Mouse (Mus musculus) forebrain, embryonic 14.5 days (tissue): ENCODE measurements around the gene Kif2c. TPM values are rescaled to one million over a fixed set of nuclear protein-coding genes. Genes with fewer than 3 reads are reported as not detected.

Source experiments
- ATAC-seq: fragments of 200-750 bp; cut with Nextera tagmentation; 2 replicates; pipeline ENCODE4 v1.8.0; 2017; ENCODE audit warnings: mild to moderate bottlenecking, moderate library complexity
- DNase-seq: peaks from one replicate; pipeline ENCODE4 v3.0.0-alpha.2; 2015; ENCODE audit warnings: low spot score
- H3K27ac ChIP-seq: fragments of 300-500 bp; sonication (generic); 2 replicates; pipeline ENCODE4 v1.5.1; 2014; ENCODE audit warnings: low read depth, mild to moderate bottlenecking, control low read depth, low read length, moderate library complexity
- H3K27me3 ChIP-seq: fragments of 300-500 bp; sonication (generic); replicated peaks from 2 replicates; pipeline ENCODE4 v1.6.1; 2014; ENCODE audit warnings: low read length, control low read depth, mixed read lengths; ENCODE audit not compliant: control insufficient read depth, insufficient read depth
- H3K36me3 ChIP-seq: fragments of 300-500 bp; sonication (generic); 2 replicates; pipeline ENCODE4 v1.6.1; 2014; ENCODE audit warnings: low read length, control low read depth; ENCODE audit not compliant: control insufficient read depth, insufficient read depth
- H3K4me1 ChIP-seq: fragments of 300-500 bp; sonication (generic); 2 replicates; pipeline ENCODE4 v1.6.1; 2014; ENCODE audit warnings: antibody characterized with exemption, low read length, control low read depth; ENCODE audit not compliant: control insufficient read depth, insufficient read depth
- H3K4me2 ChIP-seq: fragments of 300-500 bp; sonication (generic); 2 replicates; pipeline ENCODE4 v1.6.1; 2014; ENCODE audit warnings: mild to moderate bottlenecking, control low read depth, low read length
- H3K4me3 ChIP-seq: fragments of 300-500 bp; sonication (generic); 2 replicates; pipeline ENCODE4 v1.5.1; 2014; ENCODE audit warnings: low read depth, low read length, control low read depth
- H3K9ac ChIP-seq: fragments of 300-500 bp; sonication (generic); 2 replicates; pipeline ENCODE4 v1.6.1; 2014; ENCODE audit warnings: mild to moderate bottlenecking, low read length, control low read depth, moderate library complexity
- H3K9me3 ChIP-seq: fragments of 300-500 bp; sonication (generic); replicated peaks from 2 replicates; pipeline ENCODE4 v1.6.1; 2016; ENCODE audit warnings: low read length, control low read depth, mixed read lengths; ENCODE audit not compliant: control insufficient read depth
- WGBS: fragments of 180-500 bp; shearing (Covaris S2); extraction: QIAGEN DNeasy Blood & Tissue Kit; methylation state at CpG from one replicate; pipeline ENCODE4 v1.1.7; 2014; 5-methylcytosine and 5-hydroxymethylcytosine counted together
- polyA plus RNA-seq: library from polyadenylated mRNA; unstranded; fragments of >200 nt; fragmentation: Nextera tagmentation; extraction: Ambion mirVana; gene quantifications from 2 replicates; pipeline ENCODE4 v1.2.1, GENCODE M21; 2014

Kif2c gene
- polyA plus RNA-seq, 1 experiment from 2014 or later: 38.5 TPM

DNA sequence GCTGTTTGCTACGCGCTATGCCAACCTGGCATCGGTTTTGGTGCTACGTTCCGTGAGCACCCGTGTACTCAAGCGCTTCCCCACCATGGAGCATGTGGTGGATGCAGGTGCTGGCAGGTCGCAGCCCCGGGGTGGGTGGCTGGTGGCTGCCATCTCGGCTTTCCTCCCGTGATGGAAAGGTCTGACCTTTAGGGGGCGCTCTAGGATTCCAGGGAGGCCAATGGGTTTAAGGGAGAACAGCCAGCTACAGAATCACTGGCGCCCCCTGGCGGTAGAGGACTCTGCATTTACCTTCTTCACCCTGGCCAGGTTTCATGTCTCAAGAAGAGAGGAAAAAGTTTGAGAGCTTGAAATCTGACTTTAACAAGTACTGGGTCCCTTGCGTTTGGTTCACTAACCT is 36.3 kb downstream of the Kif2c start:
- H3K9ac ChIP-seq: no peak overlapping the region
- H3K27me3 ChIP-seq: no peaks in the 10 kb centered on the region
- peaks cover 31% of the 10 kb centered on the region for H3K36me3 ChIP-seq
- ATAC-seq: no peak
- no peak overlapping the region for H3K4me3 ChIP-seq
- H3K9me3 ChIP-seq: no peaks in the 10 kb centered on the region
- 27% methylated on average over 15 of the region's 15 CpGs for WGBS
- no peaks in the 10 kb centered on the region for H3K4me1 ChIP-seq
- no peak overlapping the region for H3K4me2 ChIP-seq
- no peak overlapping the region for H3K27ac ChIP-seq
- DNase-seq: peak; percentile 71

DNA sequence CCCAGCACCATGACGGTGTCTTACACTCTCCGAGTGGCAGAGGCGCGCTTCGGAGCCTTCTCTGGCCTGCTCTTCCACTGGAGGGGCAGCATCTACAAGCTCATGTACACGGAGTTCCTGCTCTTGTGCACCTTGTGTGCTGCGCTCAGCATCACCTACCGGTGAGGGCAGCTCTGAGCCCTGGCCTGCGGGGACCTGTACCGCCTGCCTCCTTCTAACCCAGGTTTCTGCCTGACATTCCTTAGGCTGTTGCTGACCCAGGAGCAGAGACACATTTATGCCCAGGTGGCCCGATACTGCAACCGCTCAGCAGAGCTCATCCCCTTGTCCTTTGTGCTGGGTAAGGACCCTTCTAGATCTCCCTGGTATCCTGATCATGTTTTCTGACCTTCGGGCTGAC is 37.2 kb downstream of the Kif2c start:
- WGBS: 93% methylated on average over 13 of the region's 13 CpGs
- no peak overlapping the region for H3K9ac ChIP-seq
- peaks cover 22% of the 10 kb centered on the region for H3K36me3 ChIP-seq
- H3K27ac ChIP-seq: no peak overlapping the region
- no peaks in the 10 kb centered on the region for H3K4me1 ChIP-seq
- no peak overlapping the region for H3K4me2 ChIP-seq
- DNase-seq (no peak), ATAC-seq (no peak)
- no peak overlapping the region for H3K4me3 ChIP-seq
- no peaks in the 10 kb centered on the region for H3K27me3 ChIP-seq
- no peaks in the 10 kb centered on the region for H3K9me3 ChIP-seq

DNA sequence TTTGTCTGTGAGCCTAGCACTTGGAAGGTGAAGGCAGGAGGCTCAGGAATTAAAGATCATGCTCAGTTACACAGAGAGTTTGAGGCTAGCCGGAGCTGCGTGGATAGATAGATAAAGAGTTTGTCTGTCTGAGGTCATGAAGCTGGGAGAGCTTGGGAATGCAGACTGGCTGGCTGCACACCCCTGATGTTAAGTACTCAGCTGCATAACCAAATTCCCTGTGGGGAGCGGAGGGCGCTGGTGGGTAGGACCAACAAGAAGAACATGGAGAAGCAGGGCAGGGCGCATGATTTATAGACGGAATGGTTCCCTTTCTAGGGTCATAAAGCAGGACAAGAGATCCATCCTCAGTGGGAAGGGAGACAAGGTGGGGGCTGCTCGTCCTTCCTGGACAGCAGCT is 39.4 kb downstream of the Kif2c start:
- DNase-seq (no peak), ATAC-seq (no peak)
- H3K27ac ChIP-seq: no peak overlapping the region
- H3K4me2 ChIP-seq: no peak overlapping the region
- H3K27me3 ChIP-seq: no peaks in the 10 kb centered on the region
- 0 out of 2 replicates have a peak, but pooled peaks cover under 1% of the 10 kb centered on the region for H3K36me3 ChIP-seq
- H3K4me3 ChIP-seq: no peak overlapping the region
- H3K9ac ChIP-seq: no peak overlapping the region
- WGBS: 67% methylated on average over 7 of the region's 7 CpGs
- no peaks in the 10 kb centered on the region for H3K4me1 ChIP-seq
- no peaks in the 10 kb centered on the region for H3K9me3 ChIP-seq

DNA sequence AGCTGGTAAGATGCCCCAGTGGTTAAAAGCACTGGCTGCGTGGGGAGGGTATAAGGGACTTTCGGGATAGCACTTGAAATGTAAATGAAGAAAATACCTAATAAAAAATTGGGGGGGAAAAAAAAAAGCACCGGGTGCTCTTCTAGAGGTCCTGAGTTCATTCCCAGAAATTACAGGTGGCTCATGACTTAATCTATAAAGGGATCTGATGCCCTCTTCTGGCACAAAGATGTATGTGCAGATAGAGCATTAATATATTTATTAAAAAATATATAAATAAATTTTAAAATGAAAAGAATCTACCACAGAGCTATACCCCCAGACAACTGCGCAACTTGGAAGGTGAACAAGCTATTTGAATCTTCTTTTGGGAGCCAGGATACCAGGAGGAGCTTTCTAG is 41.8 kb downstream of the Kif2c start:
- 26% methylated on average over 4 of the region's 4 CpGs for WGBS
- H3K27me3 ChIP-seq: no peaks in the 10 kb centered on the region

DNA sequence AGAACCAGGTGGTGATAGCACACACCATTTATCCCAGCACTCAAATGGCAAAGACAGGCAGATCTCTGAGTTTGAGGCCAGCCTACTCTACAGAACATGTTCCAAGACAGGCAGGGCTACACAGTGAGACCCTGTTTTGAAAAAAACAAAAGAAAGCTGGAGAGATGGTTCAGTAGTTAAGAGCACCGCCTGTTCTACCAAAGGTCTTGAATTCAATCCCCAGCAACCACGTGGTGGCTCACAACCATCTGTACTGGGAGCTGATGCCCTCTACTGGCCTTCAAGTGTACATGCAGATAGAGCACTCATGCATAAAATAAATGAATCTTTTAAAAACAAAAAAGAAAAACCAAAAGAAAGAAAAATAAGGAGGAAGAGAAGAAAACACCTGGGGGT is 43.2 kb downstream of the Kif2c start:
- Histone ChIP-seq H3K4me1 (no peaks in the 10 kb centered on the region), H3K9me3 (no peaks in the 10 kb centered on the region), H3K4me2 (no peak overlapping the region), H3K27ac (no peak overlapping the region), H3K27me3 (no peaks in the 10 kb centered on the region), H3K9ac (no peak overlapping the region), H3K36me3 (no peaks in the 10 kb centered on the region), H3K4me3 (no peak overlapping the region)
- peak; percentile 67 for DNase-seq
- ATAC-seq: no peak
- 0% methylated on average over 2 of the region's 2 CpGs for WGBS

More for the DNA sequence above, 41.8 kb downstream of the Kif2c start:
- DNase-seq (peak; percentile 59), ATAC-seq (no peak; the same call in 1 of the 2 replicates)
- Histone ChIP-seq H3K27ac (no peak overlapping the region), H3K4me1 (no peaks in the 10 kb centered on the region), H3K9me3 (no peaks in the 10 kb centered on the region), H3K9ac (no peak overlapping the region), H3K4me2 (no peak overlapping the region), H3K36me3 (no peaks in the 10 kb centered on the region), H3K4me3 (no peak overlapping the region)

DNA sequence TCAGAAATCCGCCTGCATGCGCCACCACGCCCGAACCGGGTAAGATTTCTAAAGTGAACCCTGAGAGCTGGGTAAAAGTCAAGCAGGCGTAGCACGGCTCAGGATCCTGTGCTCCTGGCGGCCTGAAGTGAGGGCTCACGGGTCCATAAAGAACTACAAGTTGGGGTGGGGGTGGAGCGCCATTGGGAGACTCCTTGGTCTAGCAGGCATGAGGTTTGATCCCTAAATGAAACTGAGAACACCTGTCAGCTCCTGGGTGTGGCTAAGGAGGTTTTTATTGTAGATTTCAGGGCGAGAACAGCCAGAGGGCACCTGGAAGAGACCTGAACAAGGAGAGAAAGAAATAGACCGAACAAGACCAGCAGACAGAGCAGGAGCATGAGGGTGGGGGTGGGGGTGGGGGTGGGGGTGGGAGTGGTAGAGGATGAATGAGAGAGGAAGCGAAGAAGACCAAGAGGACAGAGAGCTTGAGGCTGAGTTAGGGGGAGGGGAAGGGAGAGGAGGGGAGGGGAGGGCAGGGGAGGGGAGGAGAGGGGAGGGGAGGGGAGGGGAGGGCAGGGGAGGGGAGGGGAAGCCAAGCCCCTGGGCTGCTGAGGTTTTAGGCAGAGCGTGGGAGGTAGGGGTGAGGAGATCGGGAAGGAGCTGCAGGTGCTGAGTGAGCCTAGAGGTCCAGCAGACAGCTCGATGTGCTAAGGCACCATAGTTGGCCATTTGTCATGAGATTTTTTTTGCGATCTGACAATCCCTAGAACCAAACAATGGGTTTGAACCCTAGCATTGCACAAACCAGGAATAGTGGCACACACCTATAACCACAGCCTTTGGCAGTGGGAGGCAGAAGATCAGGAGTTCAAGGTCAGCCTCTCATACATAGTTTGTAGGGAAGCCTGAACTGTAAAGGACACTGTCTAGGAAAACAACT is 43.9 kb downstream of the Kif2c start:
- ATAC-seq (no peak), DNase-seq (no peak)
- Histone ChIP-seq H3K9ac (no peak overlapping the region), H3K36me3 (no peaks in the 10 kb centered on the region), H3K27me3 (no peaks in the 10 kb centered on the region), H3K4me3 (no peak overlapping the region), H3K9me3 (no peaks in the 10 kb centered on the region), H3K4me2 (no peak overlapping the region), H3K4me1 (no peaks in the 10 kb centered on the region), H3K27ac (no peak overlapping the region)
- 73% methylated on average over 17 of the region's 17 CpGs for WGBS

DNA sequence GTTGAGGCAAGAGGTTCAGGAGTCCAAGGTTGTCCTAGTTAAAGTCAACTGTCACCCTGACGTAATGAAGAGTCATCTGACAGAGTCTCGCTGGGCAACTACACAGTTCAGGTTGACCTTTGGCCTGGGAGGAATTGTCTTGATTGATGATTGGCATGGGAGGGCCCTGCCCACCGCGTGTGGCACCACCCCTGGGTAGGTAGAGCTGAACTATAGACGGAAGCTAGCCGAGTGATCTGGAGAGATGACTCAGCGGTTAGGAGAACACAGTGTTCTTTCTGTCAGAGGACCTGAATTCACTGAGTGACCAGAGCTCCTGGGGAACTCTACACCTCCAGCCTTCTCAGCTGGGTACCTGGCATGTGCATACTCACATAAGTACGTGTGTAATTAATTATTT is 46.4 kb downstream of the Kif2c start:
- H3K4me2 ChIP-seq: no peak overlapping the region
- 36% methylated on average over 8 of the region's 8 CpGs for WGBS
- H3K36me3 ChIP-seq: no peaks in the 10 kb centered on the region
- H3K4me1 ChIP-seq: peaks cover 18% of the 10 kb centered on the region
- no peak overlapping the region for H3K27ac ChIP-seq
- H3K9me3 ChIP-seq: no peaks in the 10 kb centered on the region
- 0 out of 2 replicates have a peak, but pooled peaks cover 3% of the 10 kb centered on the region for H3K27me3 ChIP-seq
- DNase-seq (no peak), ATAC-seq (no peak)
- no peak overlapping the region for H3K9ac ChIP-seq
- H3K4me3 ChIP-seq: no peak overlapping the region

DNA sequence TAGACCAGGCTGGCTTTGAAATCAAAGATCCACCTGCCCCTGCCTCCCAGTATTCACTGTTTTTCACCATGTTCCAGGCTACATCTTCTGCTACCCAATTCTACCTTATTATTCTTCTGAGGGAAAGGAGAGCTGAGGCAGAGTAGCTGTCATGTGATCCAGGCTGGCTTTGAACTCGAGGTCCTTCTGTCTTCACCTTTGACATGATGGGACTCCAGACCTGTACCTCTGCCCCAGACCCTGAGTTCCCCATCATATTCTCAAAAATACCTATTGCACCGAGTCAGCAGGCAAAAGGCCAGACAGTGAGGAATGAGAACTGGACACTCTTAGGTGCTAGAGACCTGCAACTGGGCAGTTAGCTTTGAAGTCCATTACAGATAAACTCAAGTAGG is 47.8 kb downstream of the Kif2c start:
- H3K4me3 ChIP-seq: no peak overlapping the region; the same call in 1 of the 2 replicates

More for the DNA sequence above, 47.8 kb downstream of the Kif2c start:
- Histone ChIP-seq H3K4me1 (peaks cover 18% of the 10 kb centered on the region), H3K9ac (0 out of 2 replicates have a peak overlapping the region, but pooled peaks have one; percentile 58), H3K27ac (no peak overlapping the region), H3K4me2 (peak overlapping the region; percentile 89; the same call in 1 of the 2 replicates), H3K36me3 (peaks cover 8% of the 10 kb centered on the region; the same call in 1 of the 2 replicates), H3K9me3 (no peaks in the 10 kb centered on the region), H3K27me3 (0 out of 2 replicates have a peak, but pooled peaks cover 3% of the 10 kb centered on the region)
- no peak for ATAC-seq
- WGBS: 40% methylated on average over 2 of the region's 2 CpGs
- no peak for DNase-seq
